15 mouse cellular contexts compared by ENCODE assay signal in genomic region chr17:81377757-81378299, GRCm38 (mm10).
"Had no signal": no experiment of that assay in that cellular context is flagged by ENCODE, and none has a peak within 500 bp of the region (broad histone marks: within the 10 kb centered on the region; RNA-seq: fewer than 3 reads in every experiment).

No protein-coding gene starts in this region.

- H3K36me3 ChIP-seq: kidney, embryonic 15.5 days; limb, embryonic 13.5 days; midbrain, embryonic 10.5 days had no signal

- H3K4me2 ChIP-seq: kidney, embryonic 15.5 days; limb, embryonic 13.5 days had no signal

- DNase-seq: kidney, adult 18-20 months; kidney, postnatal 14 days; left cerebral cortex, postnatal 4 days; lung, adult 18-20 months; lung, postnatal 36 days; midbrain, embryonic 14.5 days; right cerebral cortex, postnatal 4 days; spleen, adult 18-20 months; thymus, adult 18-20 months; thymus, postnatal 36 days had no signal

- H3K9me3 ChIP-seq: kidney, embryonic 15.5 days; limb, embryonic 13.5 days; midbrain, embryonic 10.5 days had no signal

- H3K27ac ChIP-seq: kidney, embryonic 15.5 days; limb, embryonic 13.5 days; liver, embryonic 14.5 days; midbrain, embryonic 10.5 days had no signal

- H3K9ac ChIP-seq: kidney, embryonic 15.5 days; limb, embryonic 13.5 days; liver, embryonic 14.5 days had no signal

- H3K27me3 ChIP-seq: kidney, embryonic 15.5 days; limb, embryonic 13.5 days had no signal

- H3K4me1 ChIP-seq: limb, embryonic 13.5 days; midbrain, embryonic 10.5 days had no signal

- H3K4me3 ChIP-seq: kidney, embryonic 15.5 days; limb, embryonic 13.5 days; midbrain, embryonic 10.5 days; myocyte had no signal
